Mouse (Mus musculus): ENCODE results near the gene Bcar1. TPM values are rescaled to one million over a fixed set of nuclear protein-coding genes. Genes with fewer than 3 reads are reported as not detected.

Bcar1 gene
- total RNA-seq, 2 experiments from 2014 or later: not detected

DNA sequence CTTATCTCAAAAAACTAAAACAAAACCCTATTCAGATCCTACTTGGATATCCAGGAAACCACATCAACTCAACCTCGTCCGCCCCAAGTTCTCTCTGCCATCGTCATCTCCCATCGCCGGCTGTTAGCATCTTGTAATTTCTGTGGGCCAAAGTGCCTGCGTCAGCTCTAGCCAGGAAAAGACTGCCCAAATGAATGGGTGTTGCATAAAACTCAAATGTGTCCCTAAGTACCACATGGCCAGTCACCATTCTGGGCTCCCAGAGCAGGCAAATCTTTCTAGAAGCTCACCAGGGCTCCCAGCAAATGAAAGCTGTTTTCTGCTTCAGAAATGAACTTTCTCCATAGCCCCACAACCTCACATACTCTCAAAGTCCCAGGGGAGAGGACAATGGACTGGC, 2.1 kb downstream of the Bcar1 start:
- ATAC-seq (replicated peaks; ENCODE audit: poor library complexity, severe bottlenecking): no peak

DNA sequence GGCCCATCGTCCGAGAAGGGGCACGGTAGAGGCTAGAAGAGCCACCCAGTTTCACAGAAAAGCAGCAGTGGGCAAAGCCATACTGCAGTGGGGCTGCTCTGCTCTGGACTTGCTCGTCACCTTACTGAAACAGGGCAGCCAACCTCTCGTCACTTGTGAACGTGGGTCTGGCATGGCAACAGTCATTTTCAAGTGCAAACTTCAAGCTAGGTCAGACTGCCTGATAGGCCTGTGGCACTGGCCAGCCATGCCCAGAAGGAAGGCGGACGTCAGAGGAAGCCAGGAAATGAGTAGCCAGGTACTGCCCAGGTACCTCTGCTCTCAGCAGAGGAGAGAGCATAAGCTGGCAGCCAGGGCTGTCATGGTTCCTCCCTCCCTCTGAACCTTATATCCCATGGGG, 2.6 kb downstream of the Bcar1 start:
- no peak for ATAC-seq (replicated peaks; ENCODE audit: poor library complexity, severe bottlenecking)

DNA sequence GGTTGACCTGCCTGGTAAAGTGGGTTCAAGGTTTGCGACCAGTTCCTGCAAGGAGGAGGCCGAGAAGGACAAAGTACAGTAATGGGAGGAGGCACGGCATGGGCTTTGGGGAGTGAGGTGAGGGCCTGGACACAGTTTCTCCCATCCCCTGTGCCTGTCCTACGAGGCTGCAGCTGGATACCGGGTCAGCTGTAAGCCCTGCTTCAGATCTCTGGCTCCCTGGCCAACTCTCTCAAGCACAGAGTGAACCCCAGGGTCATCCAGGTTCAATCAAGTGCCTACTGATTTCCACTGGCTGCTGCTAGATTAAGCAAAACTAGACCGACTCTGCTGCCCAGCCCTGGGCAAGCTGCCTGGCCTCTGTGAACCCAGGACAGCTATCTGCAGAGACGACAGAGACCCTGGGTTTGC, 3.3 kb downstream of the Bcar1 start:
- no peak for ATAC-seq (replicated peaks; ENCODE audit: poor library complexity, severe bottlenecking)

DNA sequence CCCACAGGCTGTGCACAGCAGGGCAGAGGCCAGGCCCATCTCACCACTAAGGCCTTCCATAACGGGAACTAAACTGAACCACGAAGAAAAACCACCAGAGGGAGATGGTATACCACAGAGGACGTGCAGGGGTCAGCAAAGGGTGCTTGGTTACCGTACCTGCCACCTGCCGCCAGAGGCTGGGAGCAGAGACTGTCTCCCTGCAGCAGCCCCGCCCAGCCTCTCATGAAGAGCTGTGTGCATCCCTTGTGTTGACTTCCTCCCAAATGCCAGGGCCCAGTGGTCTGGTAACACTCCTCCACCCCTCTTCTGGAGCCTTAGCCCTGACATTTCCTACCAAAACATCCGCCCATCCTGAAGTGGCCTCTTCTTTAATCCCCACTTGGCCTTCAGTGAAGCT, 4.0 kb downstream of the Bcar1 start:
- ATAC-seq (replicated peaks; ENCODE audit: poor library complexity, severe bottlenecking): peak; percentile 52

DNA sequence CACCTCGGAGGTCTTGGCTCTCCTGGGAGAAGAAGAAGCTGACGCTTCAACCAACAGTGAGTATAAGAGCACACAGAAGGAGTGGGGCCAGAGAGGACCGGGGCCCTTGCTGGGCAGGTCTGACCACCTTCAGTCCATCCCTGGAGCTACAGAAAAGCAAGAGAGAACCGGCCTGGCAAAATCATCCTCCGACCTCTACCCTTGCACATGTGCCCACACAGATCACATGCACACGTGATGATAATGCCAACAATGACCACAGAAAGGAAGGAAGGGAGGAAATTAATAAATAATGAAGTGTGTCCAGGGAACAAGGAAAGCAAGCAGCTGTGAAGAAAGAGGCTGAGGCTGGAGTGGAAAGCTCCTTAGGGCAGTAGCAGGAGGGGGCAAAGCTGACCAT, 4.7 kb downstream of the Bcar1 start:
- no peak for ATAC-seq (replicated peaks; ENCODE audit: poor library complexity, severe bottlenecking)

DNA sequence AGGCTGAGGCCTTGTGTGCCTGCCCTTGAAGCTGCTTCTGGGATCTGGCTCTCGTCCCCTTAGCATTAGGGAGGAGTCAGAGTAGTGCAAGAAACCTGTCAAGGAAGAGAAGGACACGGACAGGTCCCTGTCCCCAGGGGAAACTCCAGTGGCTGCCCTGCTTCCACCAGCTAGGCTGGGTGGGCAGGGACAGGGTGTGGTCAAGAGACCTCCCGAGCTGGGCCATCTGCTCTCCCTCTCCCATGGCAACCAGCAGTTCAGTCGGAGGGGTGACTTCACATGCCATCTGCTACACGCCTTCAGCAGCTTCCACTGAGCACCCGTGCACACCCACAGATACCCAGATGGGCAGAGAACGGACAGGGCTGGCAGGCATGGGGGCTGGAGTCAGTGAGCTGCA, 7.3 kb downstream of the Bcar1 start:
- ATAC-seq (replicated peaks; ENCODE audit: poor library complexity, severe bottlenecking): no peak

DNA sequence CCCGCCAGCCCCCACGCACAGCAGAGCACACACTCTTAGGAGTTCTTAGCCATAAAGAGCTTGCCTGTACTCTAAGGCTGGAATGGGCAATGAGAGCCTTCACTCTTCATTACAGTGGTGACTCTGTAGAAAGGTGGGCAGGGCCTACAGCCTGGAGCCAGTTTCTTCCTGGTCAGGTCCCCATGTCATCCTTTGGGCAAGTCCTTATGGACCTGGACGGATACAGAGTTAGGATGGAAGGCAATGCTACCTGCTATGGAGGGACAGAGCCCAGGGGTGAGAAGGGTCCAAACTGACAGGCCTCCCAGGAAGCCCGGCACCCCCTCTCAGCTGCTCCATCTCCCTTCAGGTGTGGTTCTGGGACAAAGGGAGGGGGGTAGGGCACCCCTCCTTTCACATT, 7.8 kb downstream of the Bcar1 start:
- no peak for ATAC-seq (replicated peaks; ENCODE audit: poor library complexity, severe bottlenecking)

DNA sequence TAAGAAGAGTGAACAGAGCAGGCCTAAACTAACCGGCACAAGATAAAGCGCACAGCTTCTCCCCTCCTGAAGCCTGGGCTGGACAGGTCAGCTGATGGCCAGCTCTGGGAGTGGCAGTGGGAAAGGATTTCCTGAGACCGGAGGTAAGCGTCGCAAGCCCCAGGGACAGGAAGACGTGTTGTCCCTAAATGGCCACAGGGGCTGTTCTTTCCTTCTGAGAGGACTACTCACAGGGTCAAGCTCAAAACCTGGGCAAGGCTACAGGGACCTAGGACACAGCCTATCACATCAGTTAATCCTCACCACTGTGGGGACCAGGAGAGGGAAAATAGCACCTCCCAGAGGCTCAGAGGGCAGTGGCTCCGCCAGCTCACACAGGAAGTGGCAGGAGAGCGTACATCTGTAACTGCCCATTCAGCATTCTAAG, 8.3 kb downstream of the Bcar1 start:
- no peak for ATAC-seq (replicated peaks; ENCODE audit: poor library complexity, severe bottlenecking)

DNA sequence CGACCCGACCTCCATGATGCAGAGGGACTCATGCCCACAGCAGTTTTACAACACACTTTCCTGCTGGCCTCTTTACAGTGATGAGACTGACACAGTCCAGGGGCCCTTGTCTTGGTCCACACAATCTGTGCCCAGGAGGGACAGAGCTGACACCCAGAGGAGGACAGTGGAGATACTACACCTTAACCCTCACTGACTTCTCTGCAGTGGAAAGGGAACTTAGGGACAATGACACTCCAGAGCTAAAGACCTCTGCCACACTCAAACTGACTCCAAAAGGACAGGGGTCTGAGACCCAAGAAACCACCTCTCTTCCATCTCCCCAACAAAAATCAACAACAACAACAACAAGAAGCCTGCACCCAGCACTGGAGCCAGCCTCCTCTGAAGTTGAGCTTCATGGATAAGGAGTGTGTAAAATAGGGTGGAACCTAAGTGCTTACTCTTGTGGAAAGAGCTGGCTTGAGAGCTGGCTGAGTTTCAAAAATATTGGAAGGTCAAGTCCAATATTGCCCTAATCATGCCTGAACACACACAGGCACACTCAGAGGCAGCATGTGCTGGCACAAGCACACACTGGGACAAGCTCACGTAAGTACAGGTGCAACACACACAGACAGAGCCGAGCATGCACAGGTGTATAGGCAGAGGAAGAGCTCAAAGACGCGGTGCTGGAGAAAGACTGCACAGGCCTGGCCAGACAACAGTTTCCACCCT, 9.2 kb downstream of the Bcar1 start:
- no peak for ATAC-seq (replicated peaks; ENCODE audit: poor library complexity, severe bottlenecking)

DNA sequence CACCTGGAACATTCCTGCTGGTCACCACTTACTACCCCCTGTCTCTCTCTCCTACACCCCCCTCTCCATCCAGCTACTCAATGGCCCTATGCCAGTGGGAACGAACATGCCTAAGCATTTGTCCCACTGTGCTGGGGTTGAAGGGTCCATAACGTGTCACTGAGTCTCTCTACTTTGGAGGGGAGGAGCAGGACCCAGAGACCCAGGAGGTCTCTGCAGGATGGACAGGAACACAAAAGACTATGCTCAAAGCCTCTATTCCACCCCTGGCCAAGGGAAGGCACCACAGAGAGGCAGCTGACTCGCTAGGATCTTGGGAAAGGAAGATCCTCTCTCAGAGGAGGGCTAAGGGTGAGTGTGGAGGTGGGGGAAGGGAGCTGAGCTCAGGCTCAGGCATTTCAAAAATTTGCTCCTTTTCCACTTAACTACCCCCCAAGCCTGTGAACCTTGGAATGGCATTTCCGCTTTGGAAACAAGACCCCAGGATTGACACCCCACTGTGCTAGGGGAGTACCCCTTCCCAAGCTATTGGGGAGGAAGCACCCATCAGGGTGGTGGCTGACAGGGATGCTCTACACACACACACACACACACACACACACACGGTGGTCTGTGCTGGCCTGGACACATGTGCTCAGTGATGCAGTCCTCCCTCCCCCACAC, 9.9 kb downstream of the Bcar1 start:
- no peak for ATAC-seq (replicated peaks; ENCODE audit: poor library complexity, severe bottlenecking)

DNA sequence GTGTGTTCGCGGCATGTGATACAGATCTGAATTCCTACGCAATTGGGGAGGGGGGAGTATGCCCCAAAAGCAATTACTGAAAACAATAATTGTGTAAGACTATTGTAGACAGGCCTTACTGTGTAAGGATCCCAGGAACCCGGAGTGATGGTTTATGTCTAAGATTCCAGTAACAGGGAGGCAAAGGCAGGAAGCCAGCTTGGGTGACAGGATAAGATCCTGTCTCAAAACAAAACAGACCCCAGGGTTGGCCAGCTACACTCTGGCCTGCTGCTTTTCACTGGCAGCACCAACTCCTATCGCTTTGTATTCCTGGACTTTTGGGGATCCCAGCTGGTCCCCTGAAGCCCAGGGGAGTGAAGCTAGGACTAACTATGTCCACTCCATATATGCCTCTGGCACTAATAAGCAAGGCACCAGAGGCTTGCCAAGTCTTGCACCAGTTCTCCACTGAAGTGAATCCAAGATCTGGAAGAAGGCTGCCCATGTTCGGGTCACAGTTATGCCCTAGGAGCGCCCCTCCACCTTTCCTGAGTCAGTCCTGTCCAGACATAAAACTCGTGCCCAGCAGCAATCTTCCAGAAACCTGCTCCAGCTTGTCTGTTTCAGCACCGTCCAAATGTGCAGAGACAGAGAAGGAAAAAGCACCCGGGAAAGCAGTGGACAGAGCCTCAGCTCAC, 11.1 kb downstream of the Bcar1 start:
- ATAC-seq (replicated peaks; ENCODE audit: poor library complexity, severe bottlenecking): no peak

DNA sequence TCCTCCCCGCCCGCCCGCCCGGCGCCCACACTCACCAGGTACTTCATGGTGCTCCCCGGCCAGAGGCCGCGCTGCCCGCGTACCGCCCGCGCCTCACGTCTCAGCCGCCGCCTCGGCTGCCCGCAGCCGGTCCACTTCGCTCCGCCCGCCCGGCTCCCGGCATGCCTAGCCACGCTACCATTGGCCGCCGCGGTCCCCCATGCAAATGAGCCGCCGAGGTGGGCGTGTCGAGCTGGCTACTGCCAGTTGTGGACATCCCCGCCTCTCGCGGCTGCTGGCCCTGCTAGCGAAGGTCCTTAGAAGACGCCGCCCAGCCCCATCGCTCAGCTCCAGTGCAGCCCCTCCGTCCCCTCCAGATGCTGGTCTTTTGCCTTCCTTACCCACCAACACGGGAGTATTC, 11.6 kb downstream of the Bcar1 start:
- peak; percentile 96 for ATAC-seq (replicated peaks; ENCODE audit: poor library complexity, severe bottlenecking)

DNA sequence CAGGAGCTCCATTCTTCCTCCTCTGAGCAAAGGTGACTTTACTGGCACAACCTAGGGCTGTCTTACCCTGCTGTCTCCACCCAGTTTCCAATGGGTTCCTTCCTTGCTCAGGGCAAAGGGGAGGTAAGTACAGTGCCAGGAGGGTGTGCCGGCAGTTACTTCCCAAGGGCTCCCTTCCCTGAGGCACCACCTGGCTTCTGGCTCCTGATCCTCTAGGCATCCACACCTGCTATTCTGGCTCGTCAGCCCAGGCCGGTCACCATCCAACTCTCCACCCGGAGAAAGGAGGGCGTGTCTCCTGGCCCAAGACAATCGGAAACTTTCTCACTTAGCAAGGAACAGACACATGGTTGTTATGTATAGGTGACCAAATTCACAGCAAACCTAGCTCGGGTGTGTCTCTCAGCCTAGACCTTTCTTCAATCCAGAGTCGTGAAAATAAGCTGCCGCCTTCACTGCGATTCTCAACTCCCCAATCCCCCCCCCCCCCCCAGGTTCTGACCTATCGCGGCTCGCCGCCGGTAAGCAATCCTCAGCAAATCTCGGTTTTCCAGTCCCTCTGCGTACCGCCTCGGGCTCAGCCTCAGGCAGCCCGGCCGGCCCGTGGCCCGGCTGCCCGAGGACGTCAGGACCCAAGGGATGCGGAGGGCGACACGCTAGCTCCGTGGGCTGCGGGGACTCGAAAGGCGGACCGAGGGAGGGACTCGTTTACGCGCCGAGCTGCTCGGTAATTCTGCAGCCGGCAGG, 12.2 kb downstream of the Bcar1 start:
- ATAC-seq (replicated peaks; ENCODE audit: poor library complexity, severe bottlenecking): peak; percentile 2; the same call in 1 of the 2 replicates

DNA sequence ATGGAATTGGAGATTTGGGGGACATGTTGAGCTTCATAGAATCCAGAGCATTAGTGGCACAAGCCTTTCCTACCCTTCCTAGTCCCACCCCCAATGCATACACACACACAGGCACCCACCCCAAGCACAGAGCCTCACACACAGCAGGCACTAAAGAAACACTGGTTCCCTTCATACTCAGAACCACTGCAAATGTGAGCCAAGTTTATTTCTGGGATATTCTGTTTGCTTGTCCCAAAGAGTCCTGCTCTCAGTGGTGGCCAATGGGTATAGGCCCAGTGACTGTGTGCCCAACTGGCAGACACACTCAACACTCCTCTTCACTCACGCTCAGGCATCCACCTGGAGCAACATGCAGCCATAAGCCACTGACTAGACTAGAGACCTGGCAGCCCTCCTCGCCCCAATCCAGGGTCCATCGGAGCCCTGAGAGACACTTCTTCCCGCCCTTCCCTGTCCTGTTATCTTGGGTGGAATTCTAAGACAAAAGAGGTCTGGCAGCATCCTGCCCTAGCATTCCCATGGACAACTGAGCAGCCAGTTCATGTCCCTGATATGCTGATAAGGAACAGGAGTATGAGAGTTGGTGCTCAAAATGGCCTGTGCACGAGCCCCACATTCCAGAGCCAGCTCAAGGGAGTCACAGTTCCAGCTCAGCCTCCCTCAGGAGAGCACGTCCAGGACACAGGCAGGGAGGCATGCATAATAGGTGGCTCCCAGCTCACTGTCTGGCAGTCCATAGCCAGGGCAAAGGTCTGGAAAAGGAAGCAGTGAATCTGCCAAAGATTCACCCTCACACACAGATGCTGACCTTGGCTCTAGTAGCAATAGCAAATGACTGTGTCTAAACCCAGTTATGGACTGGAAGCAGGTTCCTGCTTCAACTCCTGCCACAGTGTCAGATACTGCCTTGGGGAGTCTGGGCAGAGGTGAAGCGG, 14.1 kb downstream of the Bcar1 start:
- no peak for ATAC-seq (replicated peaks; ENCODE audit: poor library complexity, severe bottlenecking)

DNA sequence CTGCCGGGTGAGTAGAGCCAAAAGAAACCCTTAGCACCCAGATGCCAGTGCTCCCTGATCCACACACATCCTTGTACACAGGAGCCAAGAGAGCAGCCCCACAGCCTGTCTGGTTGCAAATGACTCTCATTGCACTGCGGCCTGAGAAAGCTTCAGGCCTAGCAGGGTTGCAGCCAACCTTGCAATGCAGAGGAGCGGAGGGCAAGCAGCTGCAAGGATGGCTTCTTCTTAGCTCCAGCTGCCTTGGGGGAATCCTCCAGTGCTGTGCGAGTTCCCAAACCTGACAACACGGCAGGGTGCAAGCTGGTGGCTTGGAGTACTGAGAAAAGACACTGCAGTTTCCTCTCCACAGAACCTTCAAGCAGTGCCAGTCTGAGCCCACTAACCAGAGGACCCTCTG, 15.1 kb downstream of the Bcar1 start:
- no peak for ATAC-seq (replicated peaks; ENCODE audit: poor library complexity, severe bottlenecking)

DNA sequence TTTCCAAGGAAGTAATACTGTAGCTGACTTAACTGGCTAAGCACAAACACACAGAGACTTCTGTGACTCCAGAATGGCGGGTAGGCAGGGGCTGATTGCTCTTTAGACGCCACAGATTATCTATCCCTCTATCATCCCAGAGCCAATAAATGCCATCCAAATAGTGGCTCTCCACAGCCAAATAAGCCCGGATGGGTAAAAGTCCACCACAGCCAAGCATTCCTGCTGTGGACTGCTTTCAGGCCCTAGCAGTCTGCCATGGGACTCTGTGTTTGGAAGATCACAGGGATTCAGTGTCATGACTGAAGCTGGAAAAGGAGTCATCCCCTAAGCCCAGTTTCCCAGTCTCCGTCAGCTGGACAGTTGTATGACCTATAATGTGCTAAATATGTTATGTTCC, 16.1 kb downstream of the Bcar1 start:
- ATAC-seq (replicated peaks; ENCODE audit: poor library complexity, severe bottlenecking): no peak

DNA sequence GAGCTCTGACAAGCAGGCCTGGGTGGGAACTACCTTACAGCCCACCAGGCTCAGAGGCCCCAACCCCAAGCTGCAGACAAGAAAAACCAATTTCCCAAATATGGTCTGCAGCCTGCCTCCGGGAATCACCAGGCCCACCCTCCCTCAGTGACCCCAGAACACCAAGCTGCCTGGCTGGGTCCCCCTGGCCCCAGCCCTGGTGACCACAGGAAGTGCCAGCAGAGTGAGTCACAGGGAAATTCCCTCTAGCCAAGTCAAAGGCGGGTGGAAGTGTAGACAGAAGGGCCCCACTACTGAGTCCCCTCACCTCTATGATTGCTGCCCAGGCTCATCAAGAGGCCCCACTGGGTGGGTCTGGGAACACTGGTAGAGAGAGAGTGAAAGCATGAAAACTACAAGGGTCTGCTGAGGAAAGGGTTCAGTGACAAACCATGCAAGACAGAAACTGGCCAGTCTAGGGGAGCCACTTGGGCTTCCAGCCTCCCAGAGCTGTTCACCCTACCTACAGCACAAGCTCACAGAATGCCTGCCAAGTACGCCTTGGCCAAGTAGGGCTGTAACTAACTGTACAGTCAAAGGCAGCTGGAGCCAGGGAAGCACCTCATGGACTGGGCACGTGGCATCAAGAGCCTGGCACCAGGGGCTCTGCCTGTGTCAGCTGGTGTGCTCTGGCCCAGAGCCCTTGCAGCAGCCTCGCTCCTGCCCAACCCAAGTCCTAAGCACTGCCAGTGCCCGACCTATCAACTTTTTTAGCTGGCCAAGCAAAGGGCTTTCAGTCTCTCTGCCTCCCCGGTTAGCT, 17.3 kb downstream of the Bcar1 start:
- ATAC-seq (replicated peaks; ENCODE audit: poor library complexity, severe bottlenecking): peak; percentile 81

DNA sequence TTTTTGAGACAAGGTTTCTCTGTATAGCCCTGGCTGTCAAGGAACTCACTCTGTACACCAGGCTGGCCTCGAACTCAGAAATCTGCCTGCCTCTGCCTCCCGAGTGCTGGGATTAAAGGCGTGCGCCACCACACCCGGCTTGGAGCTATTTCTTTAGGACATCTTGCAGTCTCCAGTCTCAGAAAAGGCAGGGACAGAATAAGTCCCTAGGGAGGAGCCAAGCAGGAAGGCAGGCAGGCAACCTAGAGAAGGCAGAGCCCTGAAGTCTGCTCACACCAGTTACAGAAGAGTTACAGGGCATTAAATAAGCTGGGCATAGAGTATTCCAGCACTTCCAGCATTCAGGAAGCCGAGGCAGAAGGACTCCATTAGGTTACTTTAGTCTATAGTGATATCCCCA, 18.3 kb downstream of the Bcar1 start:
- no peak for ATAC-seq (replicated peaks; ENCODE audit: poor library complexity, severe bottlenecking)

DNA sequence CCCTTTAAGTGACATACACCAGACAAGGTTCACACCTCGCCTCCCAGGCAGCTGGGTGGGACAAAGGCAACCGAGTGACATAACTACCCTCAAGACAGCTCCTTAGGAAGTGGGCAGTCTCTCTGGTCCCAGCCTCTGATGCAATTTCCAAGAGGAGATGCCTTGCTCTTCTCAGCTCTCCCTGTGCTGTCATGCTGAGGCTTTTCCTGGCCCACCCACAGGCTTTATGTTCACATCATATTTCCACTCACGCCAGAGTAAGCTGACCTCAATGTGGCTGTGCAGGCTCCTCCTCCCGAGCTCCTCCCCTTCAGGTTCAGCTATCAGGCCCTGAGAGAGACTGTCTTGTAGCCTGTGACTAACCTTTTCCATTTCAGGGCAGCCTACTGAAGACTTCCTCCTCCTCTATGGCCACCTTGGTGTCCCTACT, 23.5 kb downstream of the Bcar1 start:
- peak; percentile 57 for ATAC-seq (replicated peaks; ENCODE audit: poor library complexity, severe bottlenecking)

All from granulocyte monocyte progenitor cell, adult 5-6 weeks (primary cell).